Mouse (Mus musculus) forebrain, embryonic 10.5 days (tissue): Measurements from ENCODE around the gene Gm10770. TPM values are rescaled to one million over a fixed set of nuclear protein-coding genes. Genes with fewer than 3 reads are reported as not detected.

Experiments used
- polyA plus RNA-seq: library from polyadenylated mRNA; unstranded; fragments of >200 nt; fragmentation: Nextera tagmentation; extraction: Ambion mirVana; gene quantifications from 2 replicates; pipeline ENCODE4 v1.2.1, GENCODE M21; 2016

Gene Gm10770
- polyA plus RNA-seq, 1 experiment from 2014 or later, result not detected

Other genes with a start within 250 kb of the Gm10770 start
- gene Zfp120, start 43.0 kb downstream of the Gm10770 start, polyA plus RNA-seq, result 5.3 and 7.4 TPM in 2 replicates
- not detected in 2 replicates for gene Gm14139, start 2.1 kb upstream of the Gm10770 start, polyA plus RNA-seq
- 10.2 and 10.7 TPM in 2 replicates for gene Zfp937, start 38.4 kb upstream of the Gm10770 start, polyA plus RNA-seq
- gene Gm21994, start 75.9 kb upstream of the Gm10770 start, polyA plus RNA-seq, result 4.2 and 5.0 TPM in 2 replicates
- gene Gm14124, start 77.8 kb upstream of the Gm10770 start, polyA plus RNA-seq, result 0.05 TPM in 2 replicates
- gene Gm10130, start 144.0 kb upstream of the Gm10770 start, polyA plus RNA-seq, result 1.3 and 1.4 TPM in 2 replicates
- gene 3300002I08Rik, start 183.1 kb upstream of the Gm10770 start, polyA plus RNA-seq, result 7.6 and 8.4 TPM in 2 replicates